Mouse (Mus musculus): ENCODE results near the gene Nav1. TPM values are rescaled to one million over a fixed set of nuclear protein-coding genes. Genes with fewer than 3 reads are reported as not detected.
A peak's percentile ranks its signal among the peaks of the same experiment; 100 is the strongest.

The Nav1 gene
- polyA plus RNA-seq, 1 experiment from 2014 or later: 1.1 TPM

GRCm38 (mm10) chr1:135542841-135543810, 64.0 kb downstream of the Nav1 start:
- Histone ChIP-seq H3K27ac (no peak overlapping the region), H3K9me3 (replicated peaks) (no peaks in the 10 kb centered on the region), H3K4me3 (replicated peaks) (no peak overlapping the region), H3K4me1 (replicated peaks) (no peaks in the 10 kb centered on the region), H3K27me3 (no peaks in the 10 kb centered on the region), H3K9ac (no peak overlapping the region), H3K4me2 (no peak overlapping the region), H3K36me3 (no peaks in the 10 kb centered on the region)
- DNase-seq: no peak
- no peak for ATAC-seq (ENCODE audit: low read depth)
- 56% methylated on average over 12 of the region's 12 CpGs for WGBS (ENCODE audit: insufficient replicate concordance)

GRCm38 (mm10) chr1:135542080-135542479, 65.0 kb downstream of the Nav1 start:
- WGBS (ENCODE audit: insufficient replicate concordance): 72% methylated on average over 9 of the region's 9 CpGs
- H3K4me1 ChIP-seq (replicated peaks): no peaks in the 10 kb centered on the region
- no peak for ATAC-seq (ENCODE audit: low read depth)

GRCm38 (mm10) chr1:135540270-135540669, 66.8 kb downstream of the Nav1 start:
- H3K36me3 ChIP-seq: no peaks in the 10 kb centered on the region
- WGBS (ENCODE audit: insufficient replicate concordance): 25% methylated on average over 4 of the region's 4 CpGs
- no peak overlapping the region for H3K27ac ChIP-seq
- DNase-seq: peak; percentile 48
- H3K4me2 ChIP-seq: no peak overlapping the region
- peaks cover 3% of the 10 kb centered on the region; the same call in 1 of the 2 replicates for H3K4me1 ChIP-seq (replicated peaks)
- no peak overlapping the region for H3K4me3 ChIP-seq (replicated peaks)
- H3K9ac ChIP-seq: no peak overlapping the region
- H3K27me3 ChIP-seq: no peaks in the 10 kb centered on the region
- H3K9me3 ChIP-seq (replicated peaks): no peaks in the 10 kb centered on the region
- ATAC-seq (ENCODE audit: low read depth): peak; percentile 62

More at GRCm38 (mm10) chr1:135542080-135542479, 65.0 kb downstream of the Nav1 start:
- Histone ChIP-seq H3K9me3 (replicated peaks) (no peaks in the 10 kb centered on the region), H3K4me2 (no peak overlapping the region), H3K9ac (no peak overlapping the region), H3K27ac (no peak overlapping the region), H3K36me3 (no peaks in the 10 kb centered on the region), H3K27me3 (no peaks in the 10 kb centered on the region), H3K4me3 (replicated peaks) (no peak overlapping the region)
- no peak for DNase-seq

GRCm38 (mm10) chr1:135538441-135539265, 68.4 kb downstream of the Nav1 start:
- H3K27ac ChIP-seq: no peak overlapping the region
- no peaks in the 10 kb centered on the region for H3K9me3 ChIP-seq (replicated peaks)
- no peak overlapping the region for H3K4me2 ChIP-seq
- no peak for ATAC-seq (ENCODE audit: low read depth)
- DNase-seq: no peak
- H3K36me3 ChIP-seq: no peaks in the 10 kb centered on the region
- no peak overlapping the region for H3K4me3 ChIP-seq (replicated peaks)
- H3K9ac ChIP-seq: no peak overlapping the region
- H3K27me3 ChIP-seq: no peaks in the 10 kb centered on the region
- 64% methylated on average over 12 of the region's 12 CpGs for WGBS (ENCODE audit: insufficient replicate concordance)
- H3K4me1 ChIP-seq (replicated peaks): peaks cover 7% of the 10 kb centered on the region

- Histone ChIP-seq H3K27me3 (no peaks in the 10 kb centered on the region), H3K9me3 (replicated peaks) (no peaks in the 10 kb centered on the region), H3K36me3 (no peaks in the 10 kb centered on the region), H3K4me3 (replicated peaks) (no peak overlapping the region), H3K4me1 (replicated peaks) (peaks cover 7% of the 10 kb centered on the region), H3K27ac (no peak overlapping the region), H3K4me2 (no peak overlapping the region), H3K9ac (no peak overlapping the region)
- 78% methylated on average over 7 of the region's 7 CpGs for WGBS (ENCODE audit: insufficient replicate concordance)
- ATAC-seq (ENCODE audit: low read depth) (no peak), DNase-seq (no peak)
Measured at GRCm38 (mm10) chr1:135536822-135537221, 70.3 kb downstream of the Nav1 start.

GRCm38 (mm10) chr1:135536326-135536725, 70.8 kb downstream of the Nav1 start:
- no peak overlapping the region for H3K27ac ChIP-seq
- 40% methylated on average over 2 of the region's 2 CpGs for WGBS (ENCODE audit: insufficient replicate concordance)
- ATAC-seq (ENCODE audit: low read depth) (no peak), DNase-seq (no peak)
- no peaks in the 10 kb centered on the region for H3K36me3 ChIP-seq
- no peak overlapping the region for H3K4me3 ChIP-seq (replicated peaks)
- H3K4me2 ChIP-seq: no peak overlapping the region
- H3K27me3 ChIP-seq: no peaks in the 10 kb centered on the region
- H3K9ac ChIP-seq: no peak overlapping the region
- peaks cover 7% of the 10 kb centered on the region for H3K4me1 ChIP-seq (replicated peaks)
- H3K9me3 ChIP-seq (replicated peaks): no peaks in the 10 kb centered on the region

- no peak for DNase-seq
- Histone ChIP-seq H3K9me3 (replicated peaks) (no peaks in the 10 kb centered on the region), H3K4me3 (replicated peaks) (no peak overlapping the region), H3K27me3 (no peaks in the 10 kb centered on the region), H3K27ac (no peak overlapping the region), H3K36me3 (no peaks in the 10 kb centered on the region), H3K4me2 (no peak overlapping the region), H3K9ac (no peak overlapping the region), H3K4me1 (replicated peaks) (peaks cover 7% of the 10 kb centered on the region)
- no peak for ATAC-seq (ENCODE audit: low read depth)
- WGBS (ENCODE audit: insufficient replicate concordance): 43% methylated on average over 4 of the region's 4 CpGs
Measured at GRCm38 (mm10) chr1:135535256-135535655, 71.8 kb downstream of the Nav1 start.

GRCm38 (mm10) chr1:135534782-135535181, 72.3 kb downstream of the Nav1 start:
- Histone ChIP-seq H3K9ac (no peak overlapping the region), H3K27ac (no peak overlapping the region), H3K9me3 (replicated peaks) (no peaks in the 10 kb centered on the region), H3K4me2 (no peak overlapping the region), H3K4me1 (replicated peaks) (peaks cover 7% of the 10 kb centered on the region), H3K27me3 (no peaks in the 10 kb centered on the region), H3K4me3 (replicated peaks) (no peak overlapping the region), H3K36me3 (no peaks in the 10 kb centered on the region)
- DNase-seq (no peak), ATAC-seq (ENCODE audit: low read depth) (no peak)
- 45% methylated on average over 4 of the region's 4 CpGs for WGBS (ENCODE audit: insufficient replicate concordance)

GRCm38 (mm10) chr1:135534070-135534469, 73.0 kb downstream of the Nav1 start:
- no peaks in the 10 kb centered on the region for H3K27me3 ChIP-seq
- no peaks in the 10 kb centered on the region for H3K36me3 ChIP-seq
- H3K4me2 ChIP-seq: no peak overlapping the region
- DNase-seq: no peak
- H3K9ac ChIP-seq: no peak overlapping the region
- H3K4me1 ChIP-seq (replicated peaks): peaks cover 7% of the 10 kb centered on the region
- WGBS (ENCODE audit: insufficient replicate concordance): 67% methylated on average over 4 of the region's 4 CpGs
- no peak for ATAC-seq (ENCODE audit: low read depth)
- H3K9me3 ChIP-seq (replicated peaks): no peaks in the 10 kb centered on the region
- no peak overlapping the region for H3K27ac ChIP-seq
- no peak overlapping the region for H3K4me3 ChIP-seq (replicated peaks)

GRCm38 (mm10) chr1:135532383-135532782, 74.7 kb downstream of the Nav1 start:
- Histone ChIP-seq H3K4me3 (replicated peaks) (no peak overlapping the region), H3K27me3 (no peaks in the 10 kb centered on the region), H3K4me1 (replicated peaks) (peaks cover 7% of the 10 kb centered on the region), H3K9ac (no peak overlapping the region), H3K9me3 (replicated peaks) (no peaks in the 10 kb centered on the region), H3K36me3 (no peaks in the 10 kb centered on the region), H3K27ac (no peak overlapping the region), H3K4me2 (no peak overlapping the region)
- 85% methylated on average over 23 of the region's 23 CpGs for WGBS (ENCODE audit: insufficient replicate concordance)
- ATAC-seq (ENCODE audit: low read depth): no peak
- DNase-seq: no peak

- 81% methylated on average over 6 of the region's 6 CpGs for WGBS (ENCODE audit: insufficient replicate concordance)
- Histone ChIP-seq H3K4me2 (no peak overlapping the region), H3K27me3 (no peaks in the 10 kb centered on the region), H3K4me1 (replicated peaks) (peaks cover 7% of the 10 kb centered on the region), H3K9ac (no peak overlapping the region), H3K36me3 (no peaks in the 10 kb centered on the region), H3K9me3 (replicated peaks) (no peaks in the 10 kb centered on the region), H3K4me3 (replicated peaks) (no peak overlapping the region), H3K27ac (no peak overlapping the region)
- DNase-seq (no peak), ATAC-seq (ENCODE audit: low read depth) (no peak)
Measured at GRCm38 (mm10) chr1:135531981-135532380, 75.1 kb downstream of the Nav1 start.

All from liver, embryonic 13.5 days (tissue).